Mouse (Mus musculus): ENCODE results near the gene B3gnt2.

DNA sequence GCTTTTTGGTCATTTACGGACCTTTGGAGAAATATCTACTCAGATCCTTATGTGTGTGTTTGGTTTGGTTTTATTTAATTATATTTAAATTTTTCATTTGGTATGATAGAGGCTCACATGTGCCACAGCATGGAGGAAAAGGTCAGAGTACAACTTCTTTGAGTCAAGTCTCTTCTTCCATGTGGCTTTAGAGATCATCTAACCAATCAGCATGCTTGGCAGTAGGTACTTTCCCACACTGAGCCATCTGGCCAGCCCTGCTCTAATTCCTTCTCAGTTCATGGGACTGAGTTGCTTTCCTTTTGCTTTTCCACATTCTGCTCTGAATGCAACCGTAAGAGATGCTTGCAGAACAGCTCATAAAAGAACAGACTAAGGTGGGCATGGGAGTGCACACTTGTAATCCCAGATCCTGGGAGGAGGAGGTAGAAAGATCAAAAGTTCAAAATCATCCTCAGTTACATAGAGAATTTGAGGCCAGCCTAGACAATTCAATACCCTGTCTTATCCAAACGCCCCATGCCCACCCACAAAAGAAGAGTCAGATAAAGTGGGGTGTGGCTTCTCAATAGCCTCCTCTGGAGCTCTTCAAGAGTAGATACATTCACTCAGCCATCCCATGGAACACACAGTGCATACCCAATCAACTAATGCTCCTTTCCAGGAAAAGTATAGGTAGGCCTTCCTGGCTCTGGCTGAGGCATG, 67.4 kb downstream of the B3gnt2 start:
- TF ChIP-seq CTCF (IDR thresholded peaks at IDR 0.05) (no peak), EP300 (IDR thresholded peaks at IDR 0.05) (no peak)
